Mouse (Mus musculus): Measurements from ENCODE around the gene Cd38.

DNA sequence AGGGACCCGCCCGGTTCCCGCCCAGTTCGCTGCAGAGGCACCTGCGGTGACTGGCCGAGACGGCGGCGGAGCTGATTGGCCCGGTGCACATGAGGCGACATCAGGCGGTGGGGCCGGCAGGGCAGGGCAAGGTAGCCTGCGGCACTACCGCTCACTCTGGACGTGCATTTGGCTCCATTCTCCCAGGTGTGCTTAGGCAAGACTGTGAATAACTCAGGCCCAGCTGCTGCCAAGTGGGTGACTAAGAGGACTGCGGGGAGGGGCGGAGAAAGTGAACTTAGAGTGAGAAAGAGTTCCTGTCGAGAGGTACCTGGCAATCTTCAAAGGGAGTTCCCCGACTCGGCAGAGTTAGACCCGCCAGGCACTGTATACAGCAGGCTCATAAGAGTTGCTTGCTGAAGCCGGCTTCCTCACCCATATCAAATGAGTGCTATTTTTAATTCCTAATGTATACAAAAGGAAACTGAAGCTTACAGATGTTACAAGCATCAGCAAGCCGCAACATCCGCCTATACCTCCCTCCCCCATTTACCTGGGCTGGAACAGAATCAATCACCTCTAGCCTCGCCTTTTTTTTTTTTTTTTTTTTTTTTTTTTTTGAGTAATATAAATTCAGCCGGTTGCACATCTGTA, 79.9 kb downstream of the Cd38 start:
- no peak for TF ChIP-seq CTCF (IDR thresholded peaks at IDR 0.05; ENCODE audit: extremely low read depth, insufficient read depth, low read length)
- TF ChIP-seq POLR2A (IDR thresholded peaks at IDR 0.05; ENCODE audit: extremely low read depth, insufficient read depth, low read length) = no peak
